ENCODE assay signal across 7 mouse cellular contexts in genomic region chr2:25877736-25878268, GRCm38 (mm10). TPM values are rescaled to one million over a fixed set of nuclear protein-coding genes. Genes with fewer than 3 reads are reported as not detected.
DNase-seq lines count a peak whose midpoint lies in the region; ATAC-seq and TF ChIP-seq lines count a peak whose summit lies in the region.

No protein-coding gene starts in this region.

- H3K4me3 ChIP-seq in liver, embryonic 12.5 days, result 0 out of 2 replicates have a peak overlapping the region, but pooled peaks have one; percentile 7
- no peak overlapping the region for H3K4me3 ChIP-seq in liver, postnatal 0 days (ENCODE audit: low read depth, low read length)
- H3K4me3 ChIP-seq in intestine, embryonic 16.5 days (ENCODE audit: low read length), result peak overlapping the region; percentile 37
- H3K4me3 ChIP-seq in neural tube, embryonic 15.5 days (replicated peaks), result peak overlapping the region; percentile 65

- H3K9me3 ChIP-seq in liver, embryonic 12.5 days (replicated peaks), result no peaks in the 10 kb centered on the region
- H3K9me3 ChIP-seq in liver, postnatal 0 days (ENCODE audit: low read length), result no peaks in the 10 kb centered on the region
- H3K9me3 ChIP-seq in intestine, embryonic 16.5 days (ENCODE audit: control insufficient read depth, low read length), result no peaks in the 10 kb centered on the region
- H3K9me3 ChIP-seq in neural tube, embryonic 15.5 days (replicated peaks), result no peaks in the 10 kb centered on the region

- no peak overlapping the region for H3K9ac ChIP-seq in liver, embryonic 12.5 days
- no peak overlapping the region for H3K9ac ChIP-seq in liver, postnatal 0 days (replicated peaks)
- H3K9ac ChIP-seq in intestine, embryonic 16.5 days (ENCODE audit: low read depth, low read length), result peak overlapping the region; percentile 31; the same call in 1 of the 2 replicates
- H3K9ac ChIP-seq in neural tube, embryonic 15.5 days (replicated peaks), result peak overlapping the region; percentile 76

- DNase-seq in liver, postnatal 0 days, result no peak
- DNase-seq in cerebellum, postnatal 36 days, result peak; percentile 78 to 83
- DNase-seq in natural killer cell, adult 2 months (ENCODE audit: low spot score in 2 of 2), result no peak
- DNase-seq in kidney, postnatal 4 days, result no peak

- H3K27ac ChIP-seq in liver, embryonic 12.5 days, result no peak overlapping the region
- no peak overlapping the region for H3K27ac ChIP-seq in liver, postnatal 0 days (ENCODE audit: low read depth)
- no peak overlapping the region for H3K27ac ChIP-seq in intestine, embryonic 16.5 days (ENCODE audit: low read length)
- H3K27ac ChIP-seq in neural tube, embryonic 15.5 days (replicated peaks), result peak overlapping the region; percentile 69

- TF ChIP-seq CTCF in liver, postnatal 0 days (IDR thresholded peaks at IDR 0.05; ENCODE audit: low read depth), result no peak

- TF ChIP-seq EP300 in liver, postnatal 0 days (IDR thresholded peaks at IDR 0.05; ENCODE audit: low read depth), result no peak

- 7% methylated on average over 38 of the region's 49 CpGs for WGBS in liver, embryonic 12.5 days (ENCODE audit: insufficient replicate concordance)
- 4% methylated on average over 48 of the region's 49 CpGs for WGBS in liver, postnatal 0 days (ENCODE audit: insufficient replicate concordance)
- 5% methylated on average over 29 of the region's 49 CpGs for WGBS in intestine, embryonic 16.5 days
- whole genome bisulfite sequencing in neural tube, embryonic 15.5 days, result 2% methylated on average over 49 of the region's 49 CpGs

- H3K27me3 ChIP-seq in liver, embryonic 12.5 days (replicated peaks), result peaks cover 59% of the 10 kb centered on the region
- peaks cover 30% of the 10 kb centered on the region for H3K27me3 ChIP-seq in liver, postnatal 0 days (ENCODE audit: insufficient read depth, low read length)
- peaks cover 21% of the 10 kb centered on the region for H3K27me3 ChIP-seq in intestine, embryonic 16.5 days (replicated peaks; ENCODE audit: control insufficient read depth, insufficient read depth, low read length)
- peaks cover 6% of the 10 kb centered on the region; the same call in 1 of the 2 replicates for H3K27me3 ChIP-seq in neural tube, embryonic 15.5 days (replicated peaks)

- no peaks in the 10 kb centered on the region for H3K4me1 ChIP-seq in liver, embryonic 12.5 days
- H3K4me1 ChIP-seq in liver, postnatal 0 days (ENCODE audit: insufficient read depth), result no peaks in the 10 kb centered on the region
- H3K4me1 ChIP-seq in intestine, embryonic 16.5 days (ENCODE audit: control insufficient read depth, insufficient read depth, low read length), result peaks cover 5% of the 10 kb centered on the region; the same call in 1 of the 2 replicates
- peaks cover 25% of the 10 kb centered on the region for H3K4me1 ChIP-seq in neural tube, embryonic 15.5 days

- H3K36me3 ChIP-seq in liver, embryonic 12.5 days, result no peaks in the 10 kb centered on the region
- H3K36me3 ChIP-seq in liver, postnatal 0 days (replicated peaks; ENCODE audit: insufficient read depth, low read length), result no peaks in the 10 kb centered on the region
- H3K36me3 ChIP-seq in intestine, embryonic 16.5 days (ENCODE audit: control insufficient read depth, insufficient read depth, low read length), result no peaks in the 10 kb centered on the region
- no peaks in the 10 kb centered on the region; the same call in 1 of the 2 replicates for H3K36me3 ChIP-seq in neural tube, embryonic 15.5 days

- peak overlapping the region; percentile 49 for H3K4me2 ChIP-seq in liver, embryonic 12.5 days
- H3K4me2 ChIP-seq in liver, postnatal 0 days (ENCODE audit: low read depth, low read length), result no peak overlapping the region
- H3K4me2 ChIP-seq in intestine, embryonic 16.5 days (ENCODE audit: low read depth, low read length), result peak overlapping the region; percentile 45
- peak overlapping the region; percentile 78 for H3K4me2 ChIP-seq in neural tube, embryonic 15.5 days

- no peak for ATAC-seq in liver, embryonic 12.5 days
- no peak for ATAC-seq in liver, postnatal 0 days
- no peak for ATAC-seq in intestine, embryonic 16.5 days
- peak; percentile 81 for ATAC-seq in neural tube, embryonic 15.5 days (ENCODE audit: low FRiP score)

RNA-seq across cellular contexts. Expression of gene Kcnt1, which starts 14.3 kb away (rescaled TPM):
- polyA plus RNA-seq in liver, embryonic 12.5 days (2016; fragmentation: Nextera tagmentation; extraction: Ambion mirVana), result 0.02 TPM in 1 of 2 replicates, not detected in the other
- 0.11 TPM in 1 of 2 replicates, not detected in the other for polyA plus RNA-seq in liver, postnatal 0 days (2015; fragmentation: Nextera tagmentation; extraction: Ambion mirVana)
- polyA plus RNA-seq in intestine, embryonic 16.5 days (2015; fragmentation: Nextera tagmentation; extraction: Ambion mirVana), result 0.31 and 0.54 TPM in 2 replicates
- polyA plus RNA-seq in neural tube, embryonic 15.5 days (2015; fragmentation: Nextera tagmentation; extraction: Ambion mirVana), result 21.3 and 23.7 TPM in 2 replicates

RNA-seq across cellular contexts. Expression of gene Sohlh1, which starts 30.8 kb away (rescaled TPM):
- polyA plus RNA-seq in liver, embryonic 12.5 days (2016; fragmentation: Nextera tagmentation; extraction: Ambion mirVana), result not detected in 2 replicates
- polyA plus RNA-seq in liver, postnatal 0 days (2015; fragmentation: Nextera tagmentation; extraction: Ambion mirVana), result not detected in 2 replicates
- polyA plus RNA-seq in intestine, embryonic 16.5 days (2015; fragmentation: Nextera tagmentation; extraction: Ambion mirVana), result not detected in 2 replicates
- not detected in 2 replicates for polyA plus RNA-seq in neural tube, embryonic 15.5 days (2015; fragmentation: Nextera tagmentation; extraction: Ambion mirVana)

RNA-seq across cellular contexts. Expression of gene Lcn9, which starts 54.8 kb away (rescaled TPM):
- not detected in 2 replicates for polyA plus RNA-seq in liver, embryonic 12.5 days (2016; fragmentation: Nextera tagmentation; extraction: Ambion mirVana)
- not detected in 2 replicates for polyA plus RNA-seq in liver, postnatal 0 days (2015; fragmentation: Nextera tagmentation; extraction: Ambion mirVana)
- polyA plus RNA-seq in intestine, embryonic 16.5 days (2015; fragmentation: Nextera tagmentation; extraction: Ambion mirVana), result not detected in 2 replicates
- not detected in 2 replicates for polyA plus RNA-seq in neural tube, embryonic 15.5 days (2015; fragmentation: Nextera tagmentation; extraction: Ambion mirVana)

Comparison
In these comparisons a context has a peak if more than half of its experiments do, and no peak if none do; other contexts are left out.
1. H3K9ac ChIP-seq: peak in intestine, embryonic 16.5 days (single experiment) and neural tube, embryonic 15.5 days (single experiment); none in liver, embryonic 12.5 days (single experiment) and liver, postnatal 0 days (single experiment).
2. DNase-seq: peak in cerebellum, postnatal 36 days (2 of 2); none in liver, postnatal 0 days (single experiment), natural killer cell, adult 2 months (0 of 2) and kidney, postnatal 4 days (0 of 2).
3. RNA of gene Kcnt1, which starts 14.3 kb away (polyA plus RNA-seq): 21.3 to 23.7 TPM in neural tube, embryonic 15.5 days; 0.31 to 0.54 TPM in intestine, embryonic 16.5 days, 0.11 TPM in liver, postnatal 0 days and 0.02 TPM in liver, embryonic 12.5 days; every median in the first group is over 10 times any median in the second.